Mouse (Mus musculus) heart, embryonic 15.5 days (tissue): ENCODE measurements around the gene Alk. TPM values are rescaled to one million over a fixed set of nuclear protein-coding genes. Genes with fewer than 3 reads are reported as not detected.

Experiments used
- ATAC-seq: fragments of 200-750 bp; cut with Nextera tagmentation; replicated peaks from 2 replicates; pipeline ENCODE4 v1.8.0; 2017; ENCODE audit warnings: low read depth, moderate TSS enrichment; ENCODE audit not compliant: insufficient number of reproducible peaks, insufficient read depth, low FRiP score
- H3K27ac ChIP-seq: fragments of 300-500 bp; sonication (generic); 2 replicates; pipeline ENCODE4 v1.5.1; 2015; ENCODE audit warnings: mild to moderate bottlenecking, inconsistent platforms
- H3K27me3 ChIP-seq: fragments of 300-500 bp; sonication (generic); 2 replicates; pipeline ENCODE4 v1.6.1; 2015; ENCODE audit warnings: inconsistent platforms
- H3K36me3 ChIP-seq: fragments of 300-500 bp; sonication (generic); 2 replicates; pipeline ENCODE4 v1.6.1; 2015; ENCODE audit warnings: mild to moderate bottlenecking, inconsistent platforms
- H3K4me1 ChIP-seq: fragments of 300-500 bp; sonication (generic); replicated peaks from 2 replicates; pipeline ENCODE4 v1.6.1; 2015; ENCODE audit warnings: inconsistent platforms
- H3K4me2 ChIP-seq: fragments of 300-500 bp; sonication (generic); 2 replicates; pipeline ENCODE4 v1.6.1; 2015; ENCODE audit warnings: inconsistent platforms, mild to moderate bottlenecking, moderate library complexity
- H3K4me3 ChIP-seq: fragments of 300-500 bp; sonication (generic); 2 replicates; pipeline ENCODE4 v1.5.1; 2015; ENCODE audit warnings: mild to moderate bottlenecking, inconsistent platforms
- H3K9ac ChIP-seq: fragments of 300-500 bp; sonication (generic); 2 replicates; pipeline ENCODE4 v1.6.1; 2015; ENCODE audit warnings: mild to moderate bottlenecking, inconsistent platforms
- H3K9me3 ChIP-seq: fragments of 300-500 bp; sonication (generic); replicated peaks from 2 replicates; pipeline ENCODE4 v1.6.1; 2016; ENCODE audit warnings: inconsistent platforms
- WGBS: fragments of 180-500 bp; shearing (Covaris S2); methylation state at CpG from one replicate; pipeline ENCODE4 v1.1.7; 2015; ENCODE audit warnings: mixed read lengths; 5-methylcytosine and 5-hydroxymethylcytosine counted together
- polyA plus RNA-seq: library from polyadenylated mRNA; unstranded; fragments of >200 nt; fragmentation: Nextera tagmentation; extraction: Ambion mirVana; gene quantifications from 2 replicates; pipeline ENCODE4 v1.2.1, GENCODE M21; 2015

Gene Alk
- polyA plus RNA-seq, 1 experiment from 2014 or later = 0.21 TPM

DNA sequence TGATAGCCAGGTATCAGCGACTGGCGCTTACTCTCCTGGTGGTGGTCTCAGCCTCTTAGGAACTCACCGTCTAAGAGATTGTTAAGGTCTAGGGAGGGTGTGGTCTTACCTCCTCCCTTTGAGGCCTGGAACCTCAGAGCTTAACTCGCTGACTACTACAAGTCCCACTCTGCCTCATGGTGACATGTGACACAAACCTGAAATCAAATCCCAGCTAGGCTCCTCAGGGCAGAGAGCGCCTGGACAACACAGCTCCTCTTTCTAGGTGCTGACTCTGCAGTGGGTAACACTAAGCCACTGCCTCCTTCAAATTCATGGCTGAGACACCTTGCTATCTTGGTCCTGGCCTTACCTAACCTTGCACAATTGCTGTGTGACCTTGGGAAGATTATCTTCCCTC, 689.5 kb downstream of the Alk start:
- no peak overlapping the region for H3K4me3 ChIP-seq
- H3K4me1 ChIP-seq = no peaks in the 10 kb centered on the region
- H3K9me3 ChIP-seq = no peaks in the 10 kb centered on the region
- no peaks in the 10 kb centered on the region for H3K36me3 ChIP-seq
- no peak for ATAC-seq
- no peaks in the 10 kb centered on the region for H3K27me3 ChIP-seq
- WGBS = 56% methylated on average over 5 of the region's 5 CpGs
- H3K9ac ChIP-seq = no peak overlapping the region
- H3K4me2 ChIP-seq = no peak overlapping the region
- no peak overlapping the region for H3K27ac ChIP-seq

DNA sequence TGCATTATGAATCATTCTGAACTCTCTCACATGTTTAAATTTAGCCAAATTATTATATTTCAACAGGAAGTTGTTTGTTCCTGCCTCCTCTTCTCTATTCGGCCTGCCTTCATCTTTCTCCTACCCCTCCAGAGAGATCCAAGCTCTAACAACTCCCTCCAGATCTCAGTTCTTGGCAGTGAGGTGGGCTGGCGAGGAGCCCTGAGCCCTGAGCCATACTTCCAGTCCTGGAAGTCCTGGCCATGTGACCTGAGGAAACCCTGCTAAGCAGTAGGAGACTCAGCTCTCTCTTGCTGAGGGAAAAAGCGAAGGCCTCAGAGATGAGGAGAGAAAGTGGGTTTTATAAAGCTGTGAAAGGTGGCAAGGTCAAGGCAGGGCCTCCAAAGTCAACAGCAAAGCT, 689.9 kb downstream of the Alk start:
- no peaks in the 10 kb centered on the region for H3K9me3 ChIP-seq
- no peak overlapping the region for H3K4me3 ChIP-seq
- H3K27ac ChIP-seq = no peak overlapping the region
- ATAC-seq = no peak
- H3K4me1 ChIP-seq = no peaks in the 10 kb centered on the region
- WGBS = 59% methylated on average over 3 of the region's 3 CpGs
- no peaks in the 10 kb centered on the region for H3K27me3 ChIP-seq
- no peaks in the 10 kb centered on the region for H3K36me3 ChIP-seq
- no peak overlapping the region for H3K4me2 ChIP-seq
- H3K9ac ChIP-seq = no peak overlapping the region

DNA sequence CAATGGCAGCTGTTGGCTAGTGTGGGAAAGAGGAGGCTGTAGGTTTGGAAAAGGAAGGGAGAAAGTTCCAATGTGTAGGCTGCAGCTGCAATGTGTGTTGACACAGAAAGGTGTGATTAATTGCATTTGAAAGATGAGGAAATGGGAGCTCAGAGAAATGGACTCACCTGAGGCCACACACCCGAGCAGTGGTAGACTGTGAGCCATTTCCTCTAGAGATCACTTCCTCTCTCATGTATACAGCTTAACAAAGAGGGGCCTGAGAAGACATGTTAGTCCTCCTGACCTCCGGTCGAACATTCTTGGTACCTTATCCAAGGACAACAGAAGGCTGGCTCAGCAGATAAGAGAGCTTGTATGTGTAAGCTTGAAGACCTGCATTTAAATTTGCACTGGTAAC, 691.2 kb downstream of the Alk start:
- H3K27ac ChIP-seq = no peak overlapping the region
- WGBS = 21% methylated on average over 3 of the region's 3 CpGs

DNA sequence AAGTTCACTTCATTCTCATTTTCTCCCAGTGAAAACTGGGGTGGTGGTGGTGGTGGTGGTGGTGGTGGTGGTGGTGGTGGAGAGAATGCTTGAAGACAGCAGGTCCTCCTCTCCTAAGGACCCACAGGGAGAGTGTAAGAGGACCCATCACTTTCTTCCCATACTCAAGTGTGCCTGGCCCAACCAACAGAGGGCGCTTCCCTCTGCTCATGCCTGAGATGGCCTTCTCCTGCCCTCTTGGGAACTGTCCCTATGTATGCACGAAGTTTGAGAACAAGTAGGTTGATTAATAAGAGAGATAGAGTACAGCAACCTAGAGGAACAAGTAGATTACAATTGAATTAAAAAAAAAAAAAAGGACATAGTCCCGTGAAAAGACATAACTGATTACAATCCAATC, 695.3 kb downstream of the Alk start:
- Histone ChIP-seq H3K27ac (no peak overlapping the region), H3K9me3 (no peaks in the 10 kb centered on the region), H3K4me3 (no peak overlapping the region), H3K9ac (no peak overlapping the region), H3K4me1 (no peaks in the 10 kb centered on the region), H3K36me3 (no peaks in the 10 kb centered on the region), H3K27me3 (no peaks in the 10 kb centered on the region), H3K4me2 (no peak overlapping the region)
- 43% methylated on average over 3 of the region's 3 CpGs for WGBS
- ATAC-seq = no peak

More for the DNA sequence above, 691.2 kb downstream of the Alk start:
- H3K27me3 ChIP-seq = no peaks in the 10 kb centered on the region
- H3K4me3 ChIP-seq = no peak overlapping the region
- H3K4me2 ChIP-seq = no peak overlapping the region
- H3K9me3 ChIP-seq = no peaks in the 10 kb centered on the region
- no peak for ATAC-seq
- H3K36me3 ChIP-seq = no peaks in the 10 kb centered on the region
- H3K4me1 ChIP-seq = no peaks in the 10 kb centered on the region
- H3K9ac ChIP-seq = no peak overlapping the region

DNA sequence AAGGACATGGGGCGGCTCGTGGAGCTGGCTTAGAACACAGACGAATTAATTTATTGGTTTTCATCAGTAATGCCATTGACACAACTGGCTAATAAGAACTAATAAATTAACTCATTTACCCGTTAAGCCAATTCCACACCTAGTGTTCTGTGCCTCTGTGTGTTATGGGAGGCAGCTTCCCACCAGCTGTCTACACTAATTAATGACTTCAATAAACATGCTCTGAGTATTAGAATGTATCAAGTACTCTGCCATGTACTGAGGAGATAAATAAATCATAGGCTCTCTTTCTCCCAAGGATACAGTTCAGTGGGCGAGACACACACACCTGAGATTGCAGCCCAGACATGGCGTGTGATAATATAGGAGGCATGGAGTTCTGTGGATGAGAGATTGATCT, 723.1 kb downstream of the Alk start:
- Histone ChIP-seq H3K9me3 (no peaks in the 10 kb centered on the region), H3K4me1 (no peaks in the 10 kb centered on the region), H3K4me3 (no peak overlapping the region), H3K4me2 (no peak overlapping the region), H3K27me3 (no peaks in the 10 kb centered on the region), H3K9ac (no peak overlapping the region), H3K27ac (no peak overlapping the region), H3K36me3 (no peaks in the 10 kb centered on the region)
- no peak for ATAC-seq
- WGBS = 88% methylated on average over 6 of the region's 6 CpGs

DNA sequence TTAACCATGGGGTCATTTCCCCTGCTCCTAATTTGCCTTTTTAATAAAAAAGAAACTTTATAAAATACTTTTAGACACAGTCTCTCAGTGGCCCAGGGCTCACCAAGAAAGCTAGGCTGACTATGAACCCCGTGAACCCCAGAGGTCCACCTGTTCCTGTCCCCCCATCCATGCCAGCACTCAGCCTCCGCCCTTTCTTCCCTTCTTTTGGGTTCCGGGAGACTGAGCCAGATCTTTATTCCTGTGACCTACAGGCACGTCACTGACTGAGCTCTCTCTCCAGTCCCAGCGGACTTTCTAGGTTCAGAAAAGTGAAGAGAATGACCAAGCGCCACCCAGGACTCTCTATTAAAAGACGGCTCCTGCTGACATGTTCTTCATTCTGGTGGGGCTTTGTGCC, 728.9 kb downstream of the Alk start:
- H3K27ac ChIP-seq = peak overlapping the region; percentile 17; the same call in 1 of the 2 replicates

DNA sequence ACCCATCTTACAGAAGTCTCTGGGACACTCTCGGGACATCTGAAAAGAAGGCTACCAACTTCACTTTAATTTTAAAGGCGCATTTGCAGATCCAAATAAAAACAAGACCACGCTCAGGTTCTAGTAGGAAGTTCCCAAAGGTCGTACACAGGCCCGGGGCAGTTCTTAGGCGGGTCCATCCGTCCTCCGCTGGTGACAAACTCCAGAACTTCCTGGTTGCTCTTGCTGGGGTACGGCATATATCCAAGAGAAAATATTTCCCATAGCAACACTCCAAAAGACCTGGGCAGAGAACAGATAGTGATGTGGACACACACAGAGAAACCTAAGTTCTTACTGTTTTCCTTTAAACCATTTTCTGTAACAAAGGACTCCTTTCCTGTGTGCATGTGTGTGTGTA, 729.6 kb downstream of the Alk start:
- H3K9me3 ChIP-seq = no peaks in the 10 kb centered on the region
- H3K27me3 ChIP-seq = no peaks in the 10 kb centered on the region
- no peak; the same call in 1 of the 2 replicates for ATAC-seq
- H3K4me3 ChIP-seq = no peak overlapping the region
- WGBS = 64% methylated on average over 9 of the region's 9 CpGs
- H3K4me1 ChIP-seq = peaks cover 1% of the 10 kb centered on the region; the same call in 1 of the 2 replicates
- no peak overlapping the region for H3K27ac ChIP-seq
- H3K4me2 ChIP-seq = no peak overlapping the region
- H3K36me3 ChIP-seq = no peaks in the 10 kb centered on the region
- H3K9ac ChIP-seq = no peak overlapping the region

More for the DNA sequence above, 728.9 kb downstream of the Alk start:
- H3K4me3 ChIP-seq = no peak overlapping the region
- H3K9ac ChIP-seq = no peak overlapping the region
- no peaks in the 10 kb centered on the region for H3K9me3 ChIP-seq
- no peaks in the 10 kb centered on the region for H3K27me3 ChIP-seq
- no peaks in the 10 kb centered on the region for H3K36me3 ChIP-seq
- WGBS = 63% methylated on average over 7 of the region's 7 CpGs
- H3K4me2 ChIP-seq = no peak overlapping the region
- ATAC-seq = no peak
- no peaks in the 10 kb centered on the region for H3K4me1 ChIP-seq

DNA sequence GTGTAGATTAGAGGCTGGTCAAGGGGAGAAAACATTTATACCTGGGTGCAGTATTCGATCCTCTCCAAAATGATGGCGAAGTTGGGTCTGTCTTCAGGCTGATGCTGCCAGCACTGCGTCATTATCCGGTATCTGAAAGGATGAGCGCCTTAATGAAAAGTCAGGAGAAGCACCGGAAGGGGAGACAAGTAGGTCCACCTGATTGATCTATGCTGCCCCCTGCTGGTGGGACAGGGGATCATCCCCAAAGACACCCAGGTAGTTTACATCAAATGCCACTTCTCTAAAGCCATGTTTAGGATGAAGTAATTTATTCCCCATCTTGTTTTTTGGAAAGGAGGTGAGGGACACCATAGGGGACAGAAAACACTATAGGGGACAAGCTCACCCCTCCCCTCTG, 730.4 kb downstream of the Alk start:
- no peaks in the 10 kb centered on the region for H3K9me3 ChIP-seq
- no peak overlapping the region for H3K9ac ChIP-seq
- H3K27ac ChIP-seq = no peak overlapping the region
- H3K27me3 ChIP-seq = no peaks in the 10 kb centered on the region
- ATAC-seq = no peak
- no peak overlapping the region for H3K4me2 ChIP-seq
- 34% methylated on average over 6 of the region's 6 CpGs for WGBS
- H3K4me3 ChIP-seq = no peak overlapping the region
- peaks cover 8% of the 10 kb centered on the region for H3K4me1 ChIP-seq
- H3K36me3 ChIP-seq = no peaks in the 10 kb centered on the region

DNA sequence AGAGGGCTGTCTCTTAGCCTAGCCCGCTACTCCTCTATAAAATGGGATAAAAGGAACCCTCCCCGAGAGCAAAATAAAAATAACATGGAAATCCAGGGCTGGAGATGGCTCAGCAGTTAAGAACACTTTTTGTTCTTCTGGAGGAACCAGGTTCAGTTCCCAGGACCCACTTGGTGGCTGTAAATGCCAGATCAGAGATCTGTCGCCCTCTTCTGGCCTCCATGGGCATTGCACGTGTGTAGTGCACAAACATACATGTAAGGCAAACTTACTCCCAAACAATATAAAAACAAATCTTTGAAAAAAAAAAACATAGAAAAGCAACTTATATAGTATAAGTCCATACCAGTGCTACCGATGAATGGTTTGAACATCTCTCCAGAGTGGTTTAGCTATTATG, 731.5 kb downstream of the Alk start:
- no peaks in the 10 kb centered on the region; the same call in 1 of the 2 replicates for H3K27me3 ChIP-seq
- no peaks in the 10 kb centered on the region for H3K9me3 ChIP-seq
- H3K9ac ChIP-seq = no peak overlapping the region
- H3K36me3 ChIP-seq = no peaks in the 10 kb centered on the region
- no peak overlapping the region for H3K27ac ChIP-seq
- 60% methylated on average over 5 of the region's 5 CpGs for WGBS
- H3K4me2 ChIP-seq = no peak overlapping the region
- peaks cover 8% of the 10 kb centered on the region for H3K4me1 ChIP-seq
- no peak overlapping the region for H3K4me3 ChIP-seq
- no peak for ATAC-seq

DNA sequence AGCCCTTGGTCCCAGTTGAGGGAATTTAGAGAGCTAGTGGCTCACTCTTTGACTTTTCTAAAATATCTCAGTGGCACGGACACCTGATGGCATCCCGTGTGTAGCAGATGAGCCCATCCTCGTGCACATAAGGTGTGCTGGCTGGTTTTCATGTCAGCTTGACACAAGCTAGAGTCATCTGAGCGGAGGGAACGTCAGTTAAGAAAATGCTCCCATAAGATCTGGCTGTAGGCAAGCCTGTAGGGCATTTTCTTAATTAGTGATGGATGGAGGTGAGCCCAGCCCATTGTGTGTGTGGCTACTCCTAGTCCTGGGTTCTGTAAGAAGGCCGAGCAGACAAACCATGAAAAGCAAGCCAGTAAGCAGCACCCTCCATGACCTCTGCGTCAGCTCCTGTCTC, 732.4 kb downstream of the Alk start:
- Histone ChIP-seq H3K36me3 (no peaks in the 10 kb centered on the region), H3K4me3 (no peak overlapping the region), H3K27me3 (no peaks in the 10 kb centered on the region; the same call in 1 of the 2 replicates), H3K9me3 (no peaks in the 10 kb centered on the region), H3K9ac (no peak overlapping the region), H3K27ac (no peak overlapping the region), H3K4me2 (no peak overlapping the region), H3K4me1 (peaks cover 8% of the 10 kb centered on the region)
- ATAC-seq = no peak
- WGBS = 76% methylated on average over 7 of the region's 7 CpGs

DNA sequence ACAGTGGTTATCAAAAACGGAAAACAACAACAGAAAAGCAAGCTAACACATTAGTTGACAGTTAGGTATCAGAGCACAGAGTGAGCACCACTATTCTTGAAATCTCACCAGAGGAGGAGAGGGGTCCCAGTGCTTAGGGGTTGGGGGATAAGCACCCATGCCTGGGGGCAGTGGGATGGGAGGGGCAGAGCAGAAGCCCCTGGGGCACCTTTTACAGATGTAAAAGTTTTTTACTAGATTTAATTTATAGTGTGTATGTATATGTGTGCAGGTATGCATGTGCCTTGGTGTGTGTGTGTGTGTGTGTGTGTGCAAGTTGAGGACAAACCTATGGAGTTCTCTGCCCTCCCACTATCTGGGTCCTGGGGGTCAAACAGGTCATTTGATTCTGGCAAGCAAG, 733.8 kb downstream of the Alk start:
- Histone ChIP-seq H3K4me3 (no peak overlapping the region), H3K4me1 (peaks cover 8% of the 10 kb centered on the region), H3K9me3 (no peaks in the 10 kb centered on the region), H3K27me3 (no peaks in the 10 kb centered on the region; the same call in 1 of the 2 replicates), H3K36me3 (no peaks in the 10 kb centered on the region), H3K27ac (no peak overlapping the region), H3K4me2 (no peak overlapping the region), H3K9ac (no peak overlapping the region)
- WGBS = 80% methylated on average over 1 of the region's 1 CpGs
- ATAC-seq = no peak

DNA sequence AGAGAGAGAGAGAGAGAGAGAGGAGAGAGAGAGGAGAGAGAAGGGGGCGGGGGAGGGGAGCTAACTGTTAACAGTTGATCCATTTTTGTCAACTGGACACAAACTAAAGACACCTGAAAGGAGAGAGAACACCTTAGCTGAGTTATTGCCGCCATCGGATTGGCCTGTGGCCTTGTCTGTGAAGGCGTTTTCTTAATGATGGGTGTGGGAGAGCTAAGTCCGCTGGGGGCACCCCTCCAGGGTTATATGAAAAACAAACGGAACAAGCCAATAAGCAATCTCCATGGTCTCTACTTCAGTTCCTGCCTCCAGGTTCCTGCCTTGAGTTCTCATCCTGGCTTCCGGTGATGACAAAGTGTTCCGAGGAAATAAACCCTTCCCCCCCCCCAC, 734.2 kb downstream of the Alk start:
- Histone ChIP-seq H3K27ac (no peak overlapping the region), H3K4me1 (peaks cover 8% of the 10 kb centered on the region), H3K9me3 (no peaks in the 10 kb centered on the region), H3K27me3 (no peaks in the 10 kb centered on the region; the same call in 1 of the 2 replicates), H3K36me3 (no peaks in the 10 kb centered on the region), H3K4me3 (no peak overlapping the region), H3K9ac (no peak overlapping the region), H3K4me2 (no peak overlapping the region; the same call in 1 of the 2 replicates)
- WGBS = 89% methylated on average over 8 of the region's 8 CpGs
- no peak for ATAC-seq
